Mouse (Mus musculus): ENCODE data around the gene Iltifb.

- TF ChIP-seq CTCF (IDR thresholded peaks at IDR 0.05; ENCODE audit: insufficient read depth, low read depth, low read length) (no peak), POLR2A (IDR thresholded peaks at IDR 0.05; ENCODE audit: insufficient read depth, low read depth, low read length) (no peak)
Measured at GRCm38 (mm10) chr10:118319024-118319423, 24.2 kb upstream of the Iltifb start.

Measured in olfactory bulb, adult 2 months (tissue).